Mouse (Mus musculus): ENCODE results near the gene Asap2.

DNA sequence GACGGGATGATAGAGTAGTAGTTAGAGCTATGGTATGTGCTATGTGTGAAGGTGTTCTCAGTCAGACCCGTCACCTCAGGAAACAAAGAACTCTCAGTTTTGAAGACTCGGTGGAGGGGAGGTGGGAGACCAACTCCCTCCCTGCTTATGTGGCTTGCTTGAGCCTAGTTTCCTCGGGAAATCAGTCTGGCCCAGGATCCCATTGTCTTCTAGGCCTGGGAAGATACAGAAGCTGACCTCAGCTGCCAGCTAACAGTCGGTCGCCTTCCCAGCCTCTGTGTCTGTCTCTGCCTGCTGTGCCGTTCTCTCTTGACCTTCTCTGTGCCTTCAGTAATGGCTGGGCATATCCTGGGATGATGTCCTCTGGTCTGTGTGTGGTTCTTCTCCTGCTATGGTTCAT is 169.0 kb downstream of the Asap2 start:
- TF ChIP-seq USF2 (IDR thresholded peaks at IDR 0.05; ENCODE audit: borderline replicate concordance in 1 of 2, insufficient read depth in 1 of 2, low read depth in 1 of 2, low read length in 2 of 2) (no peak), NELFE (IDR thresholded peaks at IDR 0.05; ENCODE audit: low read depth, low read length) (no peak), UBTF (IDR thresholded peaks at IDR 0.05; ENCODE audit: borderline replicate concordance, insufficient read depth, low read depth, low read length) (no peak), ZC3H11A (IDR thresholded peaks at IDR 0.05; ENCODE audit: low read depth, low read length) (no peak), CTCF (IDR thresholded peaks at IDR 0.05 in 2 of 3, conservative IDR thresholded peaks at IDR 0.05 in 1 of 3; ENCODE audit: control insufficient read depth in 1 of 3, insufficient read depth in 1 of 3, low read depth in 2 of 3, low read length in 3 of 3, poor library complexity in 1 of 3, severe bottlenecking in 1 of 3) (no peak), EP300 (IDR thresholded peaks at IDR 0.05; ENCODE audit: low read depth in 1 of 2, low read length in 2 of 2) (no peak), MAZ (IDR thresholded peaks at IDR 0.05; ENCODE audit: low read depth, low read length) (no peak), POLR2A (IDR thresholded peaks at IDR 0.05; ENCODE audit: control insufficient read depth in 1 of 2, insufficient read depth in 1 of 2, low read depth in 1 of 2, low read length in 2 of 2, poor library complexity in 1 of 2) (no peak), MAX (IDR thresholded peaks at IDR 0.05; ENCODE audit: low read length) (no peak), KAT2A (conservative IDR thresholded peaks at IDR 0.05; ENCODE audit: low read depth, low read length) (no peak), MYC (IDR thresholded peaks at IDR 0.05; ENCODE audit: low read depth, low read length) (no peak)

All from MEL (cell line).